Mouse (Mus musculus) thymus, adult 2 months (tissue): ENCODE measurements around the gene Gast.

Experiments
- CTCF ChIP-seq: fragments of 200-500 bp; IDR thresholded peaks from 2 replicates; pipeline ENCODE4 v1.5.1; 2012; ENCODE audit warnings: mild to moderate bottlenecking, control low read depth, low read length, moderate library complexity, borderline replicate concordance; ENCODE audit not compliant: control insufficient read depth, poor library complexity, insufficient read depth; ENCODE audit errors: extremely low read depth
- POLR2A ChIP-seq: fragments of 200-500 bp; IDR thresholded peaks from 2 replicates; pipeline ENCODE4 v1.6.1; 2012; ENCODE audit warnings: mild to moderate bottlenecking, low read length, control low read depth, moderate library complexity; ENCODE audit not compliant: control insufficient read depth, poor library complexity, insufficient read depth; ENCODE audit errors: extremely low read depth

GRCm38 (mm10) chr11:100313424-100313823 lies 20.8 kb upstream of the Gast start:
- TF ChIP-seq CTCF (no peak), POLR2A (no peak)
